Mouse (Mus musculus): ENCODE data around the gene Zfp668. TPM values are rescaled to one million over a fixed set of nuclear protein-coding genes. Genes with fewer than 3 reads are reported as not detected.
"Not testable (repeated sequence)": the region's sequence is repeated elsewhere in the genome, so short reads cannot be mapped to it uniquely, and the experiment has no call there.

Zfp668 gene
- polyA plus RNA-seq, 1 experiment from 2014 or later = 39.3 TPM

- no peak overlapping the region for H3K4me2 ChIP-seq
- no peak overlapping the region for H3K9ac ChIP-seq
- peaks cover 26% of the 10 kb centered on the region for H3K4me1 ChIP-seq (replicated peaks)
- H3K36me3 ChIP-seq = peaks cover 48% of the 10 kb centered on the region
- ATAC-seq (ENCODE audit: low FRiP score) = no peak
- H3K27me3 ChIP-seq = no peaks in the 10 kb centered on the region
- no peak overlapping the region for H3K27ac ChIP-seq
- H3K4me3 ChIP-seq = no peak overlapping the region
- no peaks in the 10 kb centered on the region for H3K9me3 ChIP-seq
- WGBS = 98% methylated on average over 12 of the region's 12 CpGs
Measured at GRCm38 (mm10) chr7:127907939-127908338, 31.3 kb upstream of the Zfp668 start.

- H3K27me3 ChIP-seq = 0 out of 2 replicates have a peak, but pooled peaks cover 2% of the 10 kb centered on the region
- H3K9ac ChIP-seq = peak within 1 kb of the TSS; percentile 84
- peak; percentile 91 for ATAC-seq (ENCODE audit: low FRiP score)
- WGBS = 10% methylated on average over 38 of the region's 38 CpGs
- H3K4me2 ChIP-seq = peak within 1 kb of the TSS; percentile 79
- H3K4me3 ChIP-seq = peak within 1 kb of the TSS; percentile 65
- H3K9me3 ChIP-seq = no peaks in the 10 kb centered on the region
- H3K36me3 ChIP-seq = peaks cover 39% of the 10 kb centered on the region
- H3K4me1 ChIP-seq (replicated peaks) = peaks cover 17% of the 10 kb centered on the region
- peak within 1 kb of the TSS; percentile 93 for H3K27ac ChIP-seq
Measured at GRCm38 (mm10) chr7:127903971-127904796, 27.6 kb upstream of the Zfp668 start, which contains the start of gene Bckdk. TSS of gene Bckdk (plus strand) at chr7:127904082.

- Histone ChIP-seq H3K4me2 (no peak overlapping the region), H3K9ac (no peak overlapping the region), H3K27me3 (peaks cover 2% of the 10 kb centered on the region; the same call in 1 of the 2 replicates), H3K4me3 (no peak overlapping the region), H3K36me3 (peaks cover 15% of the 10 kb centered on the region), H3K9me3 (no peaks in the 10 kb centered on the region), H3K27ac (no peak overlapping the region), H3K4me1 (replicated peaks) (peaks cover 17% of the 10 kb centered on the region)
- WGBS = 84% methylated on average over 2 of the region's 2 CpGs
- no peak for ATAC-seq (ENCODE audit: low FRiP score)
Measured at GRCm38 (mm10) chr7:127901772-127902171, 25.1 kb upstream of the Zfp668 start.

GRCm38 (mm10) chr7:127899997-127900396, 23.4 kb upstream of the Zfp668 start:
- no peaks in the 10 kb centered on the region for H3K36me3 ChIP-seq
- no peaks in the 10 kb centered on the region for H3K9me3 ChIP-seq
- H3K4me1 ChIP-seq (replicated peaks) = peaks cover 12% of the 10 kb centered on the region
- H3K4me3 ChIP-seq = no peak overlapping the region
- H3K9ac ChIP-seq = no peak overlapping the region
- ATAC-seq (ENCODE audit: low FRiP score) = no peak
- 48% methylated on average over 7 of the region's 7 CpGs for WGBS
- H3K4me2 ChIP-seq = no peak overlapping the region
- H3K27me3 ChIP-seq = peaks cover 2% of the 10 kb centered on the region; the same call in 1 of the 2 replicates
- H3K27ac ChIP-seq = no peak overlapping the region

GRCm38 (mm10) chr7:127898179-127898956, 21.7 kb upstream of the Zfp668 start:
- WGBS = 40% methylated on average over 10 of the region's 10 CpGs
- Histone ChIP-seq H3K4me3 (no peak overlapping the region), H3K4me1 (replicated peaks) (peaks cover 14% of the 10 kb centered on the region), H3K9me3 (no peaks in the 10 kb centered on the region), H3K27me3 (peaks cover 2% of the 10 kb centered on the region; the same call in 1 of the 2 replicates), H3K9ac (no peak overlapping the region), H3K27ac (no peak overlapping the region), H3K36me3 (peaks cover under 1% of the 10 kb centered on the region), H3K4me2 (no peak overlapping the region)
- no peak for ATAC-seq (ENCODE audit: low FRiP score)

- Histone ChIP-seq H3K36me3 (peaks cover 9% of the 10 kb centered on the region), H3K27ac (no peak overlapping the region), H3K27me3 (peaks cover 2% of the 10 kb centered on the region; the same call in 1 of the 2 replicates), H3K4me1 (replicated peaks) (peaks cover 14% of the 10 kb centered on the region), H3K9ac (no peak overlapping the region), H3K9me3 (no peaks in the 10 kb centered on the region), H3K4me2 (no peak overlapping the region), H3K4me3 (no peak overlapping the region)
- no peak for ATAC-seq (ENCODE audit: low FRiP score)
- 91% methylated on average over 7 of the region's 7 CpGs for WGBS
Measured at GRCm38 (mm10) chr7:127897542-127897941, 20.9 kb upstream of the Zfp668 start.

GRCm38 (mm10) chr7:127896384-127896783, 19.8 kb upstream of the Zfp668 start:
- H3K27ac ChIP-seq = no peak overlapping the region
- peaks cover 14% of the 10 kb centered on the region for H3K4me1 ChIP-seq (replicated peaks)
- no peaks in the 10 kb centered on the region for H3K9me3 ChIP-seq
- 67% methylated on average over 13 of the region's 13 CpGs for WGBS
- H3K9ac ChIP-seq = no peak overlapping the region
- peaks cover 2% of the 10 kb centered on the region; the same call in 1 of the 2 replicates for H3K27me3 ChIP-seq
- H3K4me3 ChIP-seq = no peak overlapping the region
- H3K36me3 ChIP-seq = peaks cover 12% of the 10 kb centered on the region
- ATAC-seq (ENCODE audit: low FRiP score) = no peak
- H3K4me2 ChIP-seq = no peak overlapping the region

GRCm38 (mm10) chr7:127895891-127896290, 19.3 kb upstream of the Zfp668 start:
- H3K27ac ChIP-seq = peak overlapping the region; percentile 48; the same call in 1 of the 2 replicates
- H3K27me3 ChIP-seq; H3K9ac ChIP-seq; H3K9me3 ChIP-seq; ATAC-seq (ENCODE audit: low FRiP score): not testable (repeated sequence)
- peak overlapping the region; percentile 62; the same call in 1 of the 2 replicates for H3K4me3 ChIP-seq
- H3K36me3 ChIP-seq = peaks cover 15% of the 10 kb centered on the region
- WGBS = 68% methylated on average over 7 of the region's 7 CpGs
- peaks cover 14% of the 10 kb centered on the region for H3K4me1 ChIP-seq (replicated peaks)
- peak overlapping the region; percentile 79; the same call in 1 of the 2 replicates for H3K4me2 ChIP-seq

- peak within 1 kb of the TSS; percentile 62 for H3K4me3 ChIP-seq
- peaks cover 2% of the 10 kb centered on the region; the same call in 1 of the 2 replicates for H3K27me3 ChIP-seq
- no peaks in the 10 kb centered on the region for H3K9me3 ChIP-seq
- peak within 1 kb of the TSS; percentile 82 for H3K27ac ChIP-seq
- under 1% methylated on average over 26 of the region's 26 CpGs for WGBS
- ATAC-seq (ENCODE audit: low FRiP score) = peak; percentile 99
- peaks cover 14% of the 10 kb centered on the region for H3K4me1 ChIP-seq (replicated peaks)
- peaks cover 19% of the 10 kb centered on the region for H3K36me3 ChIP-seq
- H3K4me2 ChIP-seq = peak within 1 kb of the TSS; percentile 79
- peak within 1 kb of the TSS; percentile 78 for H3K9ac ChIP-seq
Measured at GRCm38 (mm10) chr7:127895442-127895841, 18.8 kb upstream of the Zfp668 start, which contains the start of the genes Gm21974 and Vkorc1. TSS of gene Gm21974 (minus strand) at chr7:127895454. TSS of gene Vkorc1 (minus strand) at chr7:127895617.

GRCm38 (mm10) chr7:127894480-127894879, 17.9 kb upstream of the Zfp668 start:
- peak overlapping the region; percentile 62 for H3K4me3 ChIP-seq
- 88% methylated on average over 5 of the region's 5 CpGs for WGBS
- peaks cover 28% of the 10 kb centered on the region for H3K36me3 ChIP-seq
- peaks cover 1% of the 10 kb centered on the region; the same call in 1 of the 2 replicates for H3K27me3 ChIP-seq
- peaks cover 14% of the 10 kb centered on the region for H3K4me1 ChIP-seq (replicated peaks)
- H3K9ac ChIP-seq = peak overlapping the region; percentile 78
- H3K9me3 ChIP-seq = no peaks in the 10 kb centered on the region
- ATAC-seq (ENCODE audit: low FRiP score) = no peak
- no peak overlapping the region; the same call in 1 of the 2 replicates for H3K27ac ChIP-seq
- H3K4me2 ChIP-seq = peak overlapping the region; percentile 79

- Histone ChIP-seq H3K27me3 (no peaks in the 10 kb centered on the region), H3K9ac (0 out of 2 replicates have a peak within 1 kb of the TSS, but pooled peaks have one; percentile 8), H3K9me3 (no peaks in the 10 kb centered on the region), H3K36me3 (peaks cover 64% of the 10 kb centered on the region), H3K4me2 (no peak within 1 kb of the TSS), H3K27ac (no peak within 1 kb of the TSS), H3K4me1 (replicated peaks) (peaks cover 14% of the 10 kb centered on the region), H3K4me3 (no peak within 1 kb of the TSS)
- WGBS = 39% methylated on average over 4 of the region's 4 CpGs
- ATAC-seq (ENCODE audit: low FRiP score) = no peak
Measured at GRCm38 (mm10) chr7:127890798-127891197, 14.2 kb upstream of the Zfp668 start, which contains the start of gene Prss53. TSS of gene Prss53 (minus strand) at chr7:127890970.

- Histone ChIP-seq H3K27me3 (no peaks in the 10 kb centered on the region), H3K9ac (no peak overlapping the region), H3K4me3 (no peak overlapping the region), H3K4me1 (replicated peaks) (peaks cover 19% of the 10 kb centered on the region), H3K27ac (no peak overlapping the region), H3K4me2 (no peak overlapping the region), H3K9me3 (no peaks in the 10 kb centered on the region), H3K36me3 (peaks cover 84% of the 10 kb centered on the region)
- no peak for ATAC-seq (ENCODE audit: low FRiP score)
- WGBS = 79% methylated on average over 3 of the region's 3 CpGs
Measured at GRCm38 (mm10) chr7:127888821-127889220, 12.2 kb upstream of the Zfp668 start.
